Mouse (Mus musculus) liver, postnatal 0 days (tissue): ENCODE data around the gene Spata17.

Experiments used
- CTCF ChIP-seq: sonication (generic); IDR thresholded peaks from 2 replicates; pipeline ENCODE4 v1.5.1; 2016; ENCODE audit warnings: antibody characterized with exemption, low read depth
- EP300 ChIP-seq: IDR thresholded peaks from 2 replicates; pipeline ENCODE4 v1.6.1; 2016; ENCODE audit warnings: antibody characterized with exemption, low read depth, mild to moderate bottlenecking

- no peak for TF ChIP-seq CTCF
- no peak for TF ChIP-seq EP300
Measured at GRCm38 (mm10) chr1:187102130-187102529, 113.1 kb downstream of the Spata17 start.
